Mouse (Mus musculus): ENCODE measurements at regions not wholly inside any gene's neighbourhood (a gene's known extent, or its start where the extent isn't known, plus 50 kb on each side); places are given as distances from the start of the nearest gene placed in this dataset.

GRCm38 (mm10) chr11:56716953-56717352 lies 294.2 kb upstream of the Gria1 start:
- DNase-seq (ENCODE audit: low read depth, low spot score), result peak; percentile 83

- DNase-seq (ENCODE audit: low read depth, low spot score), result no peak
Observed at GRCm38 (mm10) chr11:56725141-56725540, 286.0 kb upstream of the Gria1 start.

GRCm38 (mm10) chr11:56726161-56726560 lies 285.0 kb upstream of the Gria1 start:
- no peak for DNase-seq (ENCODE audit: low read depth, low spot score)

- no peak for DNase-seq (ENCODE audit: low read depth, low spot score)
Observed at GRCm38 (mm10) chr11:56727556-56727955, 283.6 kb upstream of the Gria1 start.

GRCm38 (mm10) chr11:56728204-56729002 lies 282.8 kb upstream of the Gria1 start:
- peak; percentile 79 for DNase-seq (ENCODE audit: low read depth, low spot score)

GRCm38 (mm10) chr11:56741857-56742256 lies 269.3 kb upstream of the Gria1 start:
- DNase-seq (ENCODE audit: low read depth, low spot score), result peak; percentile 39

GRCm38 (mm10) chr11:56750032-56750431 lies 261.2 kb upstream of the Gria1 start:
- DNase-seq (ENCODE audit: low read depth, low spot score), result peak; percentile 31

GRCm38 (mm10) chr11:56750639-56751038 lies 260.5 kb upstream of the Gria1 start:
- DNase-seq (ENCODE audit: low read depth, low spot score), result no peak

GRCm38 (mm10) chr11:56751918-56752317 lies 259.3 kb upstream of the Gria1 start:
- no peak for DNase-seq (ENCODE audit: low read depth, low spot score)

GRCm38 (mm10) chr11:56753699-56754098 lies 257.5 kb upstream of the Gria1 start:
- peak; percentile 67 for DNase-seq (ENCODE audit: low read depth, low spot score)

- no peak for DNase-seq (ENCODE audit: low read depth, low spot score)
Observed at GRCm38 (mm10) chr11:56760474-56760873, 250.7 kb upstream of the Gria1 start.

GRCm38 (mm10) chr11:56762467-56763120 lies 248.6 kb upstream of the Gria1 start:
- DNase-seq (ENCODE audit: low read depth, low spot score), result peak; percentile 70

GRCm38 (mm10) chr11:56767424-56767823 lies 243.8 kb upstream of the Gria1 start:
- peak; percentile 78 for DNase-seq (ENCODE audit: low read depth, low spot score)

GRCm38 (mm10) chr11:56786351-56786750 lies 224.8 kb upstream of the Gria1 start:
- peak; percentile 37 for DNase-seq (ENCODE audit: low read depth, low spot score)

GRCm38 (mm10) chr11:56792691-56793090 lies 218.5 kb upstream of the Gria1 start:
- peak; percentile 74 for DNase-seq (ENCODE audit: low read depth, low spot score)

- DNase-seq (ENCODE audit: low read depth, low spot score), result no peak
Observed at GRCm38 (mm10) chr11:56807314-56807713, 203.9 kb upstream of the Gria1 start.

GRCm38 (mm10) chr11:56810141-56810540 lies 201.0 kb upstream of the Gria1 start:
- DNase-seq (ENCODE audit: low read depth, low spot score), result peak; percentile 77

GRCm38 (mm10) chr11:56812121-56812520 lies 199.1 kb upstream of the Gria1 start:
- DNase-seq (ENCODE audit: low read depth, low spot score), result no peak

GRCm38 (mm10) chr11:56823471-56823870 lies 187.7 kb upstream of the Gria1 start:
- no peak for DNase-seq (ENCODE audit: low read depth, low spot score)

- DNase-seq (ENCODE audit: low read depth, low spot score), result no peak
Observed at GRCm38 (mm10) chr11:56827499-56827898, 183.7 kb upstream of the Gria1 start.

- peak; percentile 80 for DNase-seq (ENCODE audit: low read depth, low spot score)
Observed at GRCm38 (mm10) chr11:56862649-56863048, 148.5 kb upstream of the Gria1 start.

GRCm38 (mm10) chr11:56871640-56872039 lies 139.5 kb upstream of the Gria1 start:
- peak; percentile 43 for DNase-seq (ENCODE audit: low read depth, low spot score)

- no peak for DNase-seq (ENCODE audit: low read depth, low spot score)
Observed at GRCm38 (mm10) chr11:56898548-56898951, 112.6 kb upstream of the Gria1 start.

All from brain, adult 2 months (tissue).